Mouse (Mus musculus): Measurements from ENCODE around the gene Mall.

DNA sequence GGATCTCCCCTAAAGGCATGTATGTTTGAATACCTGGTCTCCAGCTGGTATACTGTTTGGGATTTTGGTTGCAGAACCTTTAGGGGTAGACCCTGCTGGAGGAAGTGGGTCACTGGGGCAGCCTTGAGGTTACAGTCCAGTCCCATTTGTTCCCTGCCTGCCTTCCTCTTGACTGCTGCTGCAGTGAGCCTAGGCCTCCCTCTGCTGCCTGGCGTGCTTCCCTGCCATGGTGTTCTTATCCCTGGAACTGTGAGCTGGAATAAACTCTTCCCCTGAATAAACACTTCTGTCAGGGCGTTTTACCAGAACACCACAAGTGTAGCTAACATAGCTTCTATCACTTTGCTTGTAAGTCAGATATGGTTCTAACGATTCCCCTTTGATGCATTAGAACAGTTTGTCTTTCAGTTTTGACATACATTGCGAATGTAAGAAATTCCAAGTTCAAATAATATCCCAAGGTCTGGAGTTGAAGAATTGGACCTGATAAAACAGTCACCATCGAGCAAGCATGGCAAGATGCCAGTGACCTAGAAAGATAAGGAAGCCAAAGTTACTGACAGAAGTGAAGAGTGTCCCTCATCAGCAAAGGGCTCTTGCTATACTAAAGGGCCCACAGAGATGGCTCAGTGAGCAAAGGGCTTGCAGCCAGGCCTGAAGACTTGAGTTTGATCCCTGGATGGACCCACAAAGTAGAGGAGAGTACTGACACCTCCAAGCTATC is 29.6 kb upstream of the Mall start:
- TF ChIP-seq HCFC1 (IDR thresholded peaks at IDR 0.05; ENCODE audit: low read depth, low read length) (no peak), TCF12 (IDR thresholded peaks at IDR 0.05; ENCODE audit: low read depth, low read length) (no peak), EP300 (IDR thresholded peaks at IDR 0.05; ENCODE audit: low read length) (no peak), CTCF (conservative IDR thresholded peaks at IDR 0.05 in 1 of 2, IDR thresholded peaks at IDR 0.05 in 1 of 2; ENCODE audit: low read depth in 2 of 2, low read length in 2 of 2) (no peak), RCOR1 (conservative IDR thresholded peaks at IDR 0.05; ENCODE audit: low read depth, low read length) (no peak), JUND (conservative IDR thresholded peaks at IDR 0.05; ENCODE audit: low read depth, low read length) (no peak), TBP (conservative IDR thresholded peaks at IDR 0.05; ENCODE audit: low read depth, low read length) (no peak)
